Mouse (Mus musculus) heart, postnatal 0 days (tissue): ENCODE measurements at regions not wholly inside any gene's neighbourhood (a gene's known extent, or its start where the extent isn't known, plus 50 kb on each side); places are given as distances from the start of the nearest gene placed in this dataset.

Experiments
- ATAC-seq: fragments of 200-750 bp; cut with Nextera tagmentation; 2 replicates; pipeline ENCODE4 v1.8.0; 2017; ENCODE audit warnings: low read depth, moderate number of reproducible peaks, moderate library complexity; ENCODE audit not compliant: insufficient read depth
- DNase-seq: peaks from one replicate; pipeline ENCODE4 v3.0.0-alpha.2; 2016; ENCODE audit warnings: low spot score
- H3K27ac ChIP-seq: fragments of 300-500 bp; sonication (generic); 2 replicates; pipeline ENCODE4 v1.5.1; 2014; ENCODE audit warnings: low read depth, mild to moderate bottlenecking
- H3K27me3 ChIP-seq: fragments of 300-500 bp; sonication (generic); 2 replicates; pipeline ENCODE4 v1.6.1; 2014; ENCODE audit warnings: low read length, mixed read lengths; ENCODE audit not compliant: control insufficient read depth, insufficient read depth
- H3K36me3 ChIP-seq: fragments of 300-500 bp; sonication (generic); replicated peaks from 2 replicates; pipeline ENCODE4 v1.6.1; 2014; ENCODE audit warnings: low read length, mixed read lengths; ENCODE audit not compliant: control insufficient read depth, insufficient read depth
- H3K4me1 ChIP-seq: fragments of 300-500 bp; sonication (generic); 2 replicates; pipeline ENCODE4 v1.6.1; 2014; ENCODE audit warnings: antibody characterized with exemption; ENCODE audit not compliant: control insufficient read depth, insufficient read depth
- H3K4me2 ChIP-seq: fragments of 300-500 bp; sonication (generic); 2 replicates; pipeline ENCODE4 v1.6.1; 2014; ENCODE audit warnings: low read depth, mild to moderate bottlenecking, low read length, moderate library complexity
- H3K4me3 ChIP-seq: fragments of 300-500 bp; sonication (generic); 2 replicates; pipeline ENCODE4 v1.5.1; 2014; ENCODE audit warnings: low read depth, low read length
- H3K9ac ChIP-seq: fragments of 300-500 bp; sonication (generic); replicated peaks from 2 replicates; pipeline ENCODE4 v1.6.1; 2014; ENCODE audit warnings: low read depth, low read length, mixed read lengths
- H3K9me3 ChIP-seq: fragments of 300-500 bp; sonication (generic); replicated peaks from 2 replicates; pipeline ENCODE4 v1.6.1; 2016; ENCODE audit warnings: low read length; ENCODE audit not compliant: control insufficient read depth
- CTCF ChIP-seq: IDR thresholded peaks from 2 replicates; pipeline ENCODE4 v1.5.1; 2016; ENCODE audit warnings: antibody characterized with exemption, control low read depth, low read depth
- EP300 ChIP-seq: IDR thresholded peaks from 2 replicates; pipeline ENCODE4 v1.6.1; 2016; ENCODE audit warnings: antibody characterized with exemption, low read depth
- WGBS: fragments of 180-500 bp; shearing (Covaris S2); extraction: QIAGEN DNeasy Blood & Tissue Kit; methylation state at CpG from one replicate; pipeline ENCODE4 v1.1.7; 2014; 5-methylcytosine and 5-hydroxymethylcytosine counted together

- H3K4me3 ChIP-seq: no peak overlapping the region
- H3K27ac ChIP-seq: no peak overlapping the region
- no peaks in the 10 kb centered on the region for H3K4me1 ChIP-seq
- no peak overlapping the region for H3K4me2 ChIP-seq
- no peaks in the 10 kb centered on the region for H3K27me3 ChIP-seq
- TF ChIP-seq CTCF (no peak), EP300 (no peak)
- ATAC-seq (no peak), DNase-seq (no peak)
- 82% methylated on average over 3 of the region's 3 CpGs for WGBS
- no peaks in the 10 kb centered on the region for H3K9me3 ChIP-seq
- H3K9ac ChIP-seq: no peak overlapping the region
- no peaks in the 10 kb centered on the region for H3K36me3 ChIP-seq
Observed at GRCm38 (mm10) chr11:25538641-25539258, 671.8 kb downstream of the 5730522E02Rik start.

GRCm38 (mm10) chr11:25536069-25536468 lies 674.5 kb downstream of the 5730522E02Rik start:
- no peaks in the 10 kb centered on the region for H3K9me3 ChIP-seq
- no peak overlapping the region for H3K9ac ChIP-seq
- H3K4me3 ChIP-seq: no peak overlapping the region
- no peaks in the 10 kb centered on the region for H3K4me1 ChIP-seq
- no peaks in the 10 kb centered on the region for H3K36me3 ChIP-seq
- 66% methylated on average over 7 of the region's 7 CpGs for WGBS
- no peak overlapping the region for H3K27ac ChIP-seq
- ATAC-seq (no peak), DNase-seq (no peak)
- no peak overlapping the region for H3K4me2 ChIP-seq
- H3K27me3 ChIP-seq: no peaks in the 10 kb centered on the region
- TF ChIP-seq CTCF (no peak), EP300 (no peak)

GRCm38 (mm10) chr11:25533081-25533480 lies 677.5 kb downstream of the 5730522E02Rik start:
- TF ChIP-seq EP300 (no peak), CTCF (no peak)
- 42% methylated on average over 2 of the region's 2 CpGs for WGBS
- no peaks in the 10 kb centered on the region for H3K9me3 ChIP-seq
- ATAC-seq: no peak
- H3K4me3 ChIP-seq: no peak overlapping the region
- no peak overlapping the region for H3K9ac ChIP-seq
- DNase-seq: no peak
- no peak overlapping the region for H3K27ac ChIP-seq
- no peaks in the 10 kb centered on the region for H3K36me3 ChIP-seq
- H3K4me2 ChIP-seq: no peak overlapping the region
- H3K27me3 ChIP-seq: no peaks in the 10 kb centered on the region
- no peaks in the 10 kb centered on the region for H3K4me1 ChIP-seq

- Histone ChIP-seq H3K9me3 (no peaks in the 10 kb centered on the region), H3K9ac (no peak overlapping the region), H3K4me1 (no peaks in the 10 kb centered on the region), H3K4me2 (no peak overlapping the region), H3K4me3 (no peak overlapping the region), H3K27ac (no peak overlapping the region), H3K27me3 (no peaks in the 10 kb centered on the region), H3K36me3 (no peaks in the 10 kb centered on the region)
- ATAC-seq: no peak
- TF ChIP-seq CTCF: no peak
- no peak for TF ChIP-seq EP300
- 77% methylated on average over 9 of the region's 9 CpGs for WGBS
- DNase-seq: no peak
Observed at GRCm38 (mm10) chr11:25531668-25532398, 678.7 kb downstream of the 5730522E02Rik start.

- TF ChIP-seq EP300 (no peak), CTCF (no peak)
- no peak for DNase-seq
- Histone ChIP-seq H3K36me3 (no peaks in the 10 kb centered on the region), H3K27ac (no peak overlapping the region), H3K9ac (no peak overlapping the region), H3K4me2 (no peak overlapping the region), H3K4me3 (no peak overlapping the region), H3K9me3 (no peaks in the 10 kb centered on the region), H3K4me1 (no peaks in the 10 kb centered on the region), H3K27me3 (no peaks in the 10 kb centered on the region)
- ATAC-seq: no peak
- 68% methylated on average over 5 of the region's 5 CpGs for WGBS
Observed at GRCm38 (mm10) chr11:25528056-25528455, 682.5 kb downstream of the 5730522E02Rik start.
